ENCODE assay signal across 23 mouse cellular contexts in the genomic region with DNA sequence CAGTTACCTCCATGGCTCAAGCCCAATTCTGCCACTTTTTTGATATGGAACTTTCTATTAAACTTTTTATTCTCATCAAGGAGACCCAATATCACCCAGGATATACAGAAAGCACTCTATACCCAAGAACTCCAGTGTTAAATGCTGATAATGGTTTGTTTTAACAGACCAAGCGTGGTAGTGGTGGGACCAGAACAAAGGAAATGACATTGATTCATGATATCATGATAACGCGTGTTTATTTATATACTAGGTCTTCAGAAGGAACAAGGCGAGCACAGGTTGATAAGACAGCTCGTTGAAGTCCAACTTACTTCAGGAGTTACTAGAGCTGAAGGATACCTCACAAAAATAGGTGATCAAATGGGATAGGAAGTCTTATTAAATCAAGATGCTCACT. TPM values are rescaled to one million over a fixed set of nuclear protein-coding genes. Genes with fewer than 3 reads are reported as not detected.
A peak's percentile ranks its signal among the peaks of the same experiment; 100 is the strongest.
DNase-seq lines count a peak whose midpoint lies in the region; ATAC-seq and TF ChIP-seq lines count a peak whose summit lies in the region.
"Had no signal": no experiment of that assay in that cellular context is flagged by ENCODE, and none has a peak within 500 bp of the region (broad histone marks: within the 10 kb centered on the region; RNA-seq: fewer than 3 reads in every experiment).

No protein-coding gene starts in this region.

- no peak for ATAC-seq in heart, embryonic 15.5 days (replicated peaks; ENCODE audit: insufficient number of reproducible peaks, insufficient read depth, low FRiP score, low read depth)
- ATAC-seq: forebrain, embryonic 14.5 days; hindbrain, postnatal 0 days; inflammation-experienced regulatory T-cells, adult 6 months; intestine, embryonic 16.5 days; Patski had no signal

- no peaks in the 10 kb centered on the region for H3K9me3 ChIP-seq in heart, embryonic 10.5 days
- no peaks in the 10 kb centered on the region for H3K9me3 ChIP-seq in heart, embryonic 15.5 days (replicated peaks)
- H3K9me3 ChIP-seq in MEL (replicated peaks; ENCODE audit: insufficient read depth, low read length) = no peaks in the 10 kb centered on the region
- H3K9me3 ChIP-seq: embryonic facial prominence, embryonic 12.5 days; embryonic facial prominence, embryonic 15.5 days had no signal

- no peaks in the 10 kb centered on the region for H3K27me3 ChIP-seq in heart, embryonic 10.5 days (ENCODE audit: insufficient read depth, poor library complexity, severe bottlenecking)
- no peaks in the 10 kb centered on the region for H3K27me3 ChIP-seq in heart, embryonic 15.5 days
- H3K27me3 ChIP-seq in MEL (ENCODE audit: control insufficient read depth in 1 of 2, insufficient read depth in 2 of 2, low read length in 2 of 2) = no peaks in the 10 kb centered on the region
- H3K27me3 ChIP-seq: embryonic facial prominence, embryonic 12.5 days; embryonic facial prominence, embryonic 15.5 days; Patski had no signal

- TF ChIP-seq CTCF in MEL (IDR thresholded peaks at IDR 0.05 in 2 of 3, conservative IDR thresholded peaks at IDR 0.05 in 1 of 3; ENCODE audit: control insufficient read depth in 1 of 3, insufficient read depth in 1 of 3, low read depth in 2 of 3, low read length in 3 of 3, poor library complexity in 1 of 3, severe bottlenecking in 1 of 3) = no peak

- peak overlapping the region; percentile 25; the same call in 1 of the 2 replicates for H3K27ac ChIP-seq in heart, embryonic 10.5 days
- peak overlapping the region; percentile 58; the same call in 1 of the 2 replicates for H3K27ac ChIP-seq in heart, embryonic 15.5 days
- no peak overlapping the region for H3K27ac ChIP-seq in MEL (ENCODE audit: control insufficient read depth, low read depth, low read length)
- H3K27ac ChIP-seq: embryonic facial prominence, embryonic 12.5 days; embryonic facial prominence, embryonic 15.5 days; hindbrain, embryonic 14.5 days; hindbrain, postnatal 0 days had no signal

- H3K4me2 ChIP-seq in heart, embryonic 15.5 days = no peak overlapping the region
- H3K4me2 ChIP-seq: embryonic facial prominence, embryonic 12.5 days; embryonic facial prominence, embryonic 15.5 days; hindbrain, embryonic 14.5 days had no signal

- WGBS in heart, embryonic 10.5 days = 34% methylated on average over 5 of the region's 5 CpGs
- 33% methylated on average over 5 of the region's 5 CpGs for WGBS in heart, embryonic 15.5 days

- no peaks in the 10 kb centered on the region for H3K79me2 ChIP-seq in MEL (ENCODE audit: control insufficient read depth, insufficient read depth, low read length, poor library complexity)

- no peak for TF ChIP-seq POLR2A in MEL (IDR thresholded peaks at IDR 0.05; ENCODE audit: control insufficient read depth in 1 of 2, insufficient read depth in 1 of 2, low read depth in 1 of 2, low read length in 2 of 2, poor library complexity in 1 of 2)

- TF ChIP-seq EP300 in MEL (IDR thresholded peaks at IDR 0.05; ENCODE audit: low read depth in 1 of 2, low read length in 2 of 2) = peak; percentile 49 to 64

- no peak for TF ChIP-seq RAD21 in MEL (IDR thresholded peaks at IDR 0.05; ENCODE audit: low read depth, low read length)

- H3K4me1 ChIP-seq in heart, embryonic 10.5 days = peaks cover 20% of the 10 kb centered on the region
- peaks cover 27% of the 10 kb centered on the region for H3K4me1 ChIP-seq in heart, embryonic 15.5 days (replicated peaks)
- H3K4me1 ChIP-seq in MEL (ENCODE audit: control insufficient read depth in 1 of 2, insufficient read depth in 2 of 2, low read length in 2 of 2) = peaks cover 0 to 5% of the 10 kb centered on the region in 2 experiments; a peak in 2 of 4 replicates
- H3K4me1 ChIP-seq: embryonic facial prominence, embryonic 12.5 days; embryonic facial prominence, embryonic 15.5 days had no signal

- H3K9ac ChIP-seq in heart, embryonic 15.5 days = no peak overlapping the region
- H3K9ac ChIP-seq in MEL (ENCODE audit: control insufficient read depth, low read depth, low read length, poor library complexity, severe bottlenecking) = no peak overlapping the region
- H3K9ac ChIP-seq: embryonic facial prominence, embryonic 12.5 days; embryonic facial prominence, embryonic 15.5 days; hindbrain, embryonic 14.5 days had no signal

- H3K36me3 ChIP-seq in heart, embryonic 10.5 days = peaks cover 10% of the 10 kb centered on the region
- peaks cover 6% of the 10 kb centered on the region; the same call in 1 of the 2 replicates for H3K36me3 ChIP-seq in heart, embryonic 15.5 days
- peaks cover 7 to 12% of the 10 kb centered on the region in 2 experiments for H3K36me3 ChIP-seq in MEL (ENCODE audit: control insufficient read depth in 1 of 2, insufficient read depth in 2 of 2, low read length in 2 of 2)

- no peak overlapping the region for H3K4me3 ChIP-seq in heart, embryonic 10.5 days
- H3K4me3 ChIP-seq in heart, embryonic 15.5 days = no peak overlapping the region
- no peak overlapping the region for H3K4me3 ChIP-seq in MEL (ENCODE audit: control insufficient read depth in 1 of 2, insufficient read depth in 1 of 2, low read depth in 2 of 2, low read length in 2 of 2)
- H3K4me3 ChIP-seq: embryonic facial prominence, embryonic 12.5 days; embryonic facial prominence, embryonic 15.5 days had no signal

- no peak for DNase-seq in heart, embryonic 10.5 days (ENCODE audit: low spot score)
- DNase-seq in heart, adult 9 months (ENCODE audit: low spot score in 2 of 2) = no peak
- no peak for DNase-seq in heart, postnatal 4 days
- peak; percentile 30 for DNase-seq in MEL (ENCODE audit: low read depth, low spot score)
- no peak for DNase-seq in cerebellum, adult 9-11 months
- DNase-seq: adrenal gland, postnatal 10 days; adrenal gland, postnatal 36 days; cerebellum, adult 18-20 months; cerebellum, adult 9-10 months; cerebellum, postnatal 25 days; gastrocnemius, postnatal 25 days; heart, postnatal 10 days; heart, postnatal 36 days; kidney, adult 18-20 months had no signal

TF ChIP-seq in MEL, 35 proteins besides CTCF, POLR2A, EP300 and RAD21:
- no peak for TF ChIP-seq HCFC1 (IDR thresholded peaks at IDR 0.05; ENCODE audit: low read depth, low read length)
- 0 out of 2 replicates have a peak, but pooled peaks have one; percentile 27 for TF ChIP-seq MEF2A (IDR thresholded peaks at IDR 0.05; ENCODE audit: extremely low read depth, insufficient replicate concordance, low read depth, low read length, poor library complexity, severe bottlenecking)
- TF ChIP-seq MYC (IDR thresholded peaks at IDR 0.05; ENCODE audit: low read depth, low read length) = no peak
- TF ChIP-seq TCF12 (IDR thresholded peaks at IDR 0.05; ENCODE audit: low read depth, low read length) = no peak
- no peak for TF ChIP-seq E2F4 (IDR thresholded peaks at IDR 0.05; ENCODE audit: borderline replicate concordance, low read depth, low read length)
- no peak for TF ChIP-seq ZNF384 (IDR thresholded peaks at IDR 0.05; ENCODE audit: low read depth, low read length)
- no peak for TF ChIP-seq CHD1 (IDR thresholded peaks at IDR 0.05; ENCODE audit: low read depth, low read length)
- TF ChIP-seq ELF1 (IDR thresholded peaks at IDR 0.05; ENCODE audit: low read depth, low read length) = no peak
- TF ChIP-seq RCOR1 (IDR thresholded peaks at IDR 0.05; ENCODE audit: low read depth, low read length) = peak; percentile 72
- TF ChIP-seq ETS1 (IDR thresholded peaks at IDR 0.05; ENCODE audit: low read depth, low read length) = peak; percentile 44; the same call in 1 of the 2 replicates
TF ChIP-seq in MEL: peak in this region for 3.

RNA-seq across cellular contexts. Expression of gene Strn, which starts 52.0 kb away (rescaled TPM):
- 8.5 and 12.6 TPM in 2 replicates for polyA plus RNA-seq in heart, embryonic 10.5 days (2016; fragmentation: Nextera tagmentation; extraction: Ambion mirVana)
- 11.1 and 12.0 TPM in 2 replicates for polyA plus RNA-seq in heart, embryonic 15.5 days (2015; fragmentation: Nextera tagmentation; extraction: Ambion mirVana)
- total RNA-seq in heart, postnatal 4 days (2021) = 10 to 100 TPM; 49.7 to 52.8 TPM
- 10.2 and 13.4 TPM in 2 replicates for total RNA-seq in MEL (2012; rRNA removed)
- 10 to 100 TPM in 1 of 2 experiments, not detected in 1; 13.9 TPM for polyA plus RNA-seq in MEL (2012; ENCODE audit: insufficient read depth in 1 of 2, insufficient read length in 2 of 2, low read depth in 1 of 2, low replicate concordance in 2 of 2, missing spikeins in 1 of 2)
